Mouse (Mus musculus) left cerebral cortex, adult 8-10 months (tissue): ENCODE measurements around the gene Fam189a1. TPM values are rescaled to one million over a fixed set of nuclear protein-coding genes. Genes with fewer than 3 reads are reported as not detected.
A peak's percentile ranks its signal among the peaks of the same experiment; 100 is the strongest.

Experiments used
- DNase-seq, 2 experiments: peaks; one replicate each; pipeline ENCODE4 v3.0.0; 2022; ENCODE audit warnings: low spot score in 2 of 2
- total RNA-seq, 4 experiments: library from RNA; stranded (reverse); gene quantifications; 2 replicates each; pipeline ENCODE4 v1.2.4; 2022

The Fam189a1 gene
- total RNA-seq, 4 experiments from 2014 or later = 43.0 to 54.1 (median 47.7) TPM

DNA sequence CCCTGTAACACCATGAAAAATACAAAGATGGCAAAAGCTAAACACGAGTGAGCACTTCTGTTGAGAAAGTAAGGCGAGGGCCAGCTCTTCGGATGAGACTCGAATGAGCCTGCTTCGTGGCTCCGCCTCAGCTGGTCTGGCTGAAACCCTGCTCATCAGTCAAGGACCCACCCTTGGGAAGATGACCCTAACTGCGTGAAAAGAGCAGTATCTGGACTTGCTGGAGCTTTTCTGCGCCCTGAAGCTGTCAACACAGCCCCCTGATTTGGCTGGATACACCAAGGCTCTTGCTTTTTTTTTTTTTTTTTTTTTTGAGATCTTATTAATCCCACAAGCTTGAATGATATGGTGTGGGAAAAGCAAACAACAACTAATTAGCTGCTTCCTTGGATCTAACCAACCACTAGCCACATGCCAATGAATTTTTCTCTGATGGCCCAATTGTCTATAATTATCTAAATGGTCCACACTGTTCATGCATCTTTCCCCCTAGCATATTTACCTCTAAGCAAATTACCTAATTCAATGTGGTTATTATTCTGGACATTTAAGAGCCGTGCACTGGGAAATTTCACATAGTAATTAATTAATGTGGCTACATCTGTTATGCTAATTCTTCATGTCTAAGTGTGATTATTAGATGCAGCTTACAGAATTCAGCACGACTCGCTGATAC lies 272.0 kb downstream of the Fam189a1 start:
- DNase-seq = no peak

DNA sequence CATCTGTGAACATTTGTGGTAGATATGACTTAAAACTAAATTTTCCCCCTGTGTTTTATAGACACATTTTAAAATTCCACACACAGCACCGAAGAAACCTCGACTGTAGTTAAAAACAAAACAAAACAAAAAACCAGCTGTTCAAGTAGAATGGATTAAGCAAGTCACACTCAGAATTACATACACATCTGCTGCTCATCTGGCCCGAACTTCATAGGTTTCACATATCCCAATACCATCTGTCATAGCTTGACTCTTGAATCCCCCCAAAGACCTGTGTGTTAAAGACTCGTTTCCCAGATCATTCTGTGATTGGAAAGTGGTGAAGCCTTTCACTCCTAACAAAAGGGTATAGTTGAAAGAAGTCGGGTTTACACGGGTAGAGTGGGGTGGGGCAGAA lies 274.1 kb downstream of the Fam189a1 start:
- no peak for DNase-seq

DNA sequence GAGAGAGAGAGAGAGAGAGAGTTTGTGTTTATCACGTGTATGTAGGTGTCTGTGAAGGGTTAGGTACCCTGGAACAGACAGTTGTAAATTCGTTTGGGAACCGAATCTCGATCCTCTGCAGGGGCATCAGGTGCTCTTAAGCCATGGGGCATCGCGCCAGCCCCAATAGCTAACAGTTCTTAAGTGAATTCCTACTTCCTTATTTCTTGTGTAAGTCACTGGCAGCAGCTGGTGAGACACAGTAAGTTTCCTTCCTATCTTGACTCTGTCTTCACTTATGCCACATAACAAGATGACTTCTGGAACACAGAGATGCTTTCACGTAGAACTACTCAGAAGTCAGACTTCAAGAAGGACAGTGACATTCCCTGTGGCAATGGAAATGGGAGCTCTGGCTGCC lies 275.0 kb downstream of the Fam189a1 start:
- DNase-seq = no peak

DNA sequence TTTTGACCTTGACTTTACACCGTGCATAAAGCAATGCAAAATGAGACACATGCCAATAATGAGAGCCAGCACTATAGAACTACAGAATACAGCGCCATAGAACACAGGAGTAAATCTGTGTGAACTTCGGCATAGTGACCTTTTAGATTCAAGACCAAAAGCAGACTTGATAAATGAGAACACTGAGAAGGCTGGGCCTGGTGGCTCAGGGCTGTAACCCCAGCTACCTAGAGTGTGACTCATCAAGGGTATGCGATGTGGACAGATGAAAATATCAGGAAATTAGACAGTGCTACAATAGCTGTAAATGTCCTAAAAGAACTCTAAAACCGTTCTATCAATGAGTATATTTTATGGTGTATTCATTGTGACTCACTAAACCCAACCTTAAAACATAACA lies 276.0 kb downstream of the Fam189a1 start:
- no peak for DNase-seq

DNA sequence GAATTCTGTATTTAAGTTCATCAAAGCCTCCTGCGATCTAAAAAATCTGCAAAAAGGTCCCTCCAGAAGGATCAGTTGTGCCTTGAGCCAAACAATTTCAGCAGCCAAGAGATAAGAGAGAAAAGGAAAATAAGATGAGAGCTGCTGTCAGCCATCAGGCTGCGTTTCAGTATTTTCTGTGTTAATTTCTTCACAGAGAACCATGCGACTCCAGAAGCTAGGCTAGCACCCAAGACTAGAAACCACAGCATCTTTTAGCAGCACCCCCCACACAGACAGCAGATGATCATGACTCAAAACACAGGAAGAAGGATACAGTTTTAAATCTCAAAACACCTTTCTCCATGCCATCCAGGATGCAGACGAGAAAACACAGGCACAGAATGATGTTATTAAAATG lies 281.4 kb downstream of the Fam189a1 start:
- peak in 1 of 2 experiments; percentile 49 for DNase-seq

DNA sequence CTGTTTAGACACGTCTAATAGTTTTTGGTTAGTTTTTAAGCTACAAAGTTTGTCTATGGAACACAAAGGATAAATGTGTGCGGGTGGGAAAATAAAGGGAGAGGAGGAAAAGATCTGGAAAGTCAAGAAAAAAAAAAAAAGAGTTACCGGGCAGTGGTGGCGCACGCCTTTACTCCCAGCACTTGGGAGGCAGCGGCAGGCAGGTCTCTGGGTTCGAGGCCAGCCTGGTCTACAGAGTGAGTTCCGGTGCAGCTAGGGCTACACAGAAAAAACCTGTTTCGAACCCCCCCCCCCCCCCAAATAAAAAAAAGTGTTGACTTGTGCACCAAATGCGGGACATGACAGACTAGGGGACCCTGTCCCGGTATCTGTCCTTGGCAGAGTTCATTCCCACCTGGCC lies 283.1 kb downstream of the Fam189a1 start:
- no peak for DNase-seq

DNA sequence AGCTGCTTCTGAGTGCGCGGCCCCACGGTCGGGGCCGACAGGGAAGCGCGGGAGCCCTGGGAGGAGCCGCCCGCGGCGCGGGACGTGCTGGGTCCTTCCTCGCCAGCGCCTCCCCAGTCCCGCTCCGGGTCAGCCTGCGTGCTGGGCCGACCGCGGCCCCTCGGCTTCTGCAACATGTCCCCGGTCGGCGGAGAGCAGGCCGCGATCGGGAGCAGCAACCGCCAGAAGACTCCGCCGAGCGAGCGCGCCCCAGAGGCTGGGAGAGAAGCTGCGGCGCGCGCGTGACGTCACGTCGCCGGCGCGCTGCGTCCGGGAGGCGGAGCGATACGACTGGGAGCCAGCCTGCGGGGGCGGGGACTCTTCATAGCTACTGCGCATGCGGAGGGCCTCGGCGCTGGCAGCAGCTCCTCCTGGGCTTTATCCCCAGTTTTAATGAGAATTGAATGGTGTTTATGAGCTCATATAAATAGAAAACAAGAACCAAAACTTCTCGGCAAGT lies 283.6 kb downstream of the Fam189a1 start, which contains the start of gene Nsmce3:
TSS of gene Nsmce3 (minus strand) at position 255 of the 499 bp plus-strand sequence.
- peak; percentile 88 to 95 for DNase-seq

DNA sequence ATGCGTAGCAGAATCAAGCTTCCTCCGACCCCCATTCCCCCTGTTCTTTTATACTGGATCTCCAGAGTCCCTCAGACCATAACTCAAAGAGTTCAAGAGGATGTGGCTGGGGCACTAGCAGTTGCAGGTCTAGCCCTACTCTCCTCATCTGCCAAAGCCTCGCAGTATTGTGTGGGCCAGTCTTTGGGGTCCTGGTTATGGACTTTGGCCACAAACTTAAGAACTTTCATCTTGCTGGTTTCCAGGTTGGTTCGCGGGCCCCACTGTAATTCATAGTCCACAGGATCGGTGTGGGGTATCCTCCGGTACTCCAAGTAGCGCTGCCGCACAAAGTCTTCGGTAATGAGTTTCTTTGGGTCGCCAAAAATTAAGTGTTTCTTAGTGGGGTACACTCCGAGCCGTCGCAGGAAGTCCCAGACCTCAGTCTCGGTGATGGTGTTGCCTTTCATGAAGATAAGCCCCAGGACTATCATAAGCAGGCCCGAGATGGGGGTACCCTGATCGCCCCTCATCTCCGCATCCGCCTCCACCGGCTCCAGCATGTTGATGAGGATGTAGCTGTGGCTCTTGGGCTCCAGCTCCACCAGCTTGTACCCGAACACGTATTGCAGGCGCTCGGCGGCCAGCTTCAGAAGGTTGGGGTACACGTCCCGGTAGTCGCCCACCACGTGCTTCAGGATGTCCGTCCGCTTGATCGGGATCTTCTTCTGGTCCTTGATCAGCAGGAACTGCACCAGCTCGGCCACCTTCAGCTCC lies 284.2 kb downstream of the Fam189a1 start:
- no peak for DNase-seq

DNA sequence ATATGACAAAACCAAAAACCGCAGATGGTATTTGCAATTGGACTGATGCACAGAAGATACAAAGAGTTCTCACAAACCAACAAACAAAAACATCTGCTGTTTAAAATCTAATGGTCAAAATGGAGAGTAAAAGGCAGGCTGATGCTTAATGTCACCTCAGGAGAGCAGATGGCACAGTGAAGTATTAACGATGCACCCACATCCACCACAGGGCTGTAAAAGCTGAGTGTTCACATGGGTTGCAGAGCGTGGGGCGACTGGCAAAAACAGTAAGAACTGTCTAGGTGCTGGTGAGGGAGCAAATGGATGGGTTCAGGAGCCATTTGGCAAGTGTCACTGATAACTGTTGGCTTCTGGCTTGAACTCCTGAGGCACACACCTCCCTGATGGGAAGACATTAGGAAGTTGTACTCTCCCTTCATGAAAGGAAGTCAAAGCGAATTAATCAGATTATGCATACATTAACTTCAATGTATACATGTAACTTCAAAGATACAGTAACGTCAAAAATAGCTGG lies 286.8 kb downstream of the Fam189a1 start:
- DNase-seq = no peak

DNA sequence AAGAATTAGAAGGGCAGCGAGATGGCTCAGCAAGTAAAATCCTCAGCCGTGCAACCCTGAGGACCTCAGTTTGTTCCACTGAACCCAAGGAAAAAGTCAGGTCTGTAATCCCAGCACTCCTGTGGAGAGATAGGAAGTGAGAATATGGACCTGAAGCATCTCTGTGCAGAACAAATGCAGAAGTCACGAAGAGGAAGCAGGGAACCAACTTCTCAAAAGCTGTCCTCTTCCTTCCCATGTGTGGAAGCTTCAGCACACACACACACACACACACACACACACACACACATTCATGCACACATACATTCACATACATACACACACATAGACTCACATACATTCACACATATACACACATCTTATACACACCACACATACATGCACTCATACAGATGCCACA lies 292.8 kb downstream of the Fam189a1 start:
- no peak for DNase-seq

DNA sequence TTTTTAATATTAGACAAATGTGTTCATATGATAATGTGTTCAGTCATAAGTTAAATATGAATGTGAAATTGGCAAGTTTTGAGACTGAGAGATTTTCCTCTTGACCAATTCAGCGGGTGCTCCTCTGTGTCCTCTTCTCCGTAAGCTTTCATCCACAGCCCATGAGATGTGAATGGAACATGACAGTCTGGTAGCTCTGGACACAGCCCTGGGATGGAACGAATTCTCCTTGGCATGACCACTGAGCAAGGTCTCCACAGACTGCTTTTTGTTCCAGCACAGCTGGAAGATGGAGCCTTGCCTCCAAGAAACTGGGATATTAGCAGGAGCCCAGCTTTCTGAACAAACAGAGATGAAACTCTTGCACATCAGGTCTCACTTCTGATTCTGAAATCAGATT lies 293.4 kb downstream of the Fam189a1 start:
- no peak for DNase-seq

DNA sequence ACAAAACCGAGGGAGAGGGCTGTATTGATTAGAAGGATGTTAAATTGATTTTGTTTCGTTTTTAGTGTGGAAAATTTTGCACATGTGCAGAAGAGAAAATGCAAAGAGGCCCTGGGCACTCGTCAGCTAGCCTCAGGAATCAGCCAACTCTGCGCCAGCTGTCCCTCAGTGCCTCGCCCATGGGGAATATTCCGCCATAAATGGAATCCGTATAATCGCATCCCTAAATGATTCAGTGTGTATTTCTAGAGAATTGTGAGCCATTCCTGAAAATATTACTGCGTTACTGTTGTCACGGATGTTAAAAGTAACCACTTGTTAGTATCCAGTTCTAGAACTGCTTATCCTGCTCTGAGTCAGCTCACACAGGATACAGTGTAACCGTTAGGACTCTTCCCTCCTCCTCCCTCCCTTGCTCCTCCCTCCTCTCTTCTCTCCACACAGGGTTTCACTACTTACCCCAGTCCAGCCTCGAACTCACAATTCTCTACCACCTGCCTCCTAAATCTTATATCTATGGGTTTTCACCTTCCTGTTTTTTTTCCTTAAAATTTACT lies 299.8 kb downstream of the Fam189a1 start:
- DNase-seq = no peak

DNA sequence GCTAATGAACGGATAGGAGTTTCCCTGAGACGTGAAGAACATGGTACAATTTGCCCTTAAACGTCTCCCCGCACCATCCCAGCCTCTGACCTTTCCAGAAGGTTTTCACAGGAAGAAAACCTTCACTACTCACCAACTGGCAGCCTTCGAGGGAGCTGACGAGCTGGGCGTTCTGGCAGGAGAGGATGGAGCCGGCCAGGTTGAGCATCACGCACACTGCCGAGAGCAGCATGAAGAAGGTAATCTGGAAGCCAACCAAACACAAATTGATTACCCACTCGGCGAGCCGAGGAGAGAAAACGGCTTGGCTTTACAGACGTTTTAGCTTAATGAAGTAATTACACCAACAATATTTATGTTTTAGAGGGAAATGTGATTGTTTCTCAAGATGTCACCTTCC lies 300.4 kb downstream of the Fam189a1 start:
- no peak for DNase-seq

DNA sequence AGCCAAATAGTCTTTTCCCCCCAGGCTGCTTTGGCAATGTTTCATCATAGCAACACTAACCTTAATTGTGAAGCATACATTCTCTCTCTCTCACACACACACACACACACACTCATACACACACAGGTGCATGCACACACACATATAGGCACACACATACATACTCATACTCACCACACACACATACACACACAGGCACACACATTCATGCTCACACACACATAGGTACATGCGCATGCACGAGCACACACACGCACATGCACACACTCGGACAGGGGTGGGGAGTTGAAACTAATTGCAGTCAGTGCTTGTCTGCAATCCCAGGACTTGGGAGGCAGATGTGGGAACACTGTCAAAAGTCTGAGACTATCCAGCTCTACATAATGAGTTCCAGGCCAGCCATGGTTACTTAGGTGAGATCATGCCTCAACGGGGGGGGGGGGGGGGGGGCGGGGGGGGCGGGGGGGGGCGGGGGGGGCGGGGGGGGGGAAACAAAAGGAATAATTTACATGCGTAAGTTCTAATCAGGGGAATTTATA lies 300.9 kb downstream of the Fam189a1 start:
- DNase-seq = no peak

DNA sequence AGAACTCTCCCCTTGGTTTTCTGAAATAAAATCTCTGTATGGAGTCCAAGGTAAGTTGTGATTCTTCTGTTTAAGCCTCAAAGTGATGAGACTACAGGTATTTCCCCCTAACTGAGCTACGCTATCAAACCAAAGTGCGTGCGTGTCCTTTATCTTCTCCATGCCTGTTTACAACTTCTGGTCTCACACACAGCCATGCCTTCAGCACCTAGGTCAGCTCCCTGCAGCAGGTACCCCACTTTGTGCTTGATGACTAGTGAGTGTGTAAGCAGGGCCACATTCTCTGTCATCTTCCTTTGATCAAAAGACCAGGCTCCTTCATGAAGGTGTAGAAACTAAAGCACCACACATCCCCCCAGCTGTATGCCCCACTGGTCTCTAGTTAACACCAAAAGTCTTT lies 305.6 kb downstream of the Fam189a1 start:
- no peak for DNase-seq

DNA sequence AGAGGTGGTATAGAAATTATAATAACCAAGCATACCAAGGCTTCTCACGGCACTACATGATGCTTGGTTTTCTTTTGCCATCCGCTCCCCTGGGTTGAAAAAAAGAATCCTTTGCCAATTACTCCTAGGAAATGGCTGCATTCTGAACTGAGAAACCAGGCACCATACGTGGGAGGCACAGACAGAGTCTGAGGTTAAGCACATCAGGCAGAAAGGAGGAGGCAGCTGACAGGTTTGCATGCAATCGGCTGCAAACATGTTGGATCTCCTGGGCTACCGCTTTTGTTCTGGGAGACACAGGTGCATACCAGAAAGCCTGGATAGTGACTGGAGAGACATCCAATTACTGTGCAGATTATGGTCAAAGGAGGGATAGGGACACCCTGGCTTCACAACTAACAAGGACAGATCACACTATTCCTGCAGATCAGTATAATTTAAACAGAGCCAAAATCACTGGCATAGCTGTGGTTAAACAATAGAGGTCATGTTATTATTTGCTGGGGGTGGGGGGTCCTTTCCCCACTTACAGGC lies 308.9 kb downstream of the Fam189a1 start:
- no peak for DNase-seq

DNA sequence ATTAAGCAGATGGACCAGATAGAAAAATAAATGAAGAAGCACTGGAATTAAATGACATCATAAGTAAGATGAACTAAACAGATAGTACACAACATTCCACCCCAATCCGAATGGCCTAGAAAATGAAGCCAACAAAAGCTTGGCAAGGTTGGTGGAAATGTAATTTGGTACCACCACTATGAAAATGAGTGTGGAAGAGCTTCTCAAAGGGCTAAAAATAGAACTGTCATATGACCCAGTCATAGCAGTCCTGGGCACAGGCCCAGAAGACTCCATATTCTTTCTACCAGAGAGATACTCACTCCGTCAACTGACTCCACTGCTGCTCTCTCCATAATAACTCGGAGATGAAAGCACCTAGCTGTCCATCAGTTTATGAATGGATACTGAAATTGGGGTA lies 310.3 kb downstream of the Fam189a1 start:
- no peak for DNase-seq

DNA sequence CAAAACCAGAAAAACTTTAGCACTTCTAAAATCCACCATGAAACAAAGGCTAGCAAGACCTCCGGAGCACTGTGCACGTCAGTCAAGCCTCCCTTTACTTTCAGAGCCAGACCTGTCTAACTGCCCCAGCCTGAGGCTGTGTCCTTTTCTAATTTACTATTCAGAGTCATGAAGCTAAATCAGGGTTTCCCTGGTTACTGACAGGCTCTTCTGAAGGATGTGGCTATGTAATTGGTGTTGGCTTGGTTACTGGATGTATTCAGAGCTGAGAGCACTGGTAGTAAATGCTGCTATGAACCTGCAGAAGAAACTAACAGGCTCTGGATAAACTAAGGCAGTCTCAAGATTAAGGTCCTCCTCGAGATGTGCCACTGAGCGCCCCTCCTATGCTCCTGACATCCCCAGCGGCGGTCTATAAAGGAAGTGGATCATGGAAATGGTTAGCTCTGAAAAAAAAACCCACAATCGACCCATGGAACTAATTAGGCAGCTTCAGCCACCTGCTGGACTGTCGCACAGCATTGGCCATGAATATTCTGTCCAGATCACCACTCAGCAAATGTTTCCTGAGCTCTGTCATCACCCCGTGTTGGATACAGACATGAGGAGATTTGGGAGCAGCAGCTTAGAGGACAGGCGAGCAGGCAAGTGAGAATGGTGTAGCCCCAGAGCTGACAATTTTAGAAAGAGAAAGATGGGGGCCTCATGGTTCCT lies 315.3 kb downstream of the Fam189a1 start:
- DNase-seq = no peak

DNA sequence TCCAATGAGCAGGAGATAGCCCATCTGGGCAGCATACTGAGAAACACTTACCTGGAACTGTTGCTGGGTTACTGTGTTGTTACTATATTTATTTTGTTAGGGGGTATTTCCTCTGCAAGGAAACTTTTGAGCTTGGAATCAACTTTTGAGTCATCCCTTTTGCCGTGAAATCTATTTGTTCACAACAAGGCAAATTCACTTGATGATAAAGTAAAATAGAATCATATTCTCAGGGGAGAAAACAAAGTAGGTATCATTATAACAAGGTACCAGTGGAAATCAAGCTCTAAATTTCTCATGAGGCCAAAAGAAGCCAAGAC lies 315.8 kb downstream of the Fam189a1 start:
- DNase-seq = no peak

DNA sequence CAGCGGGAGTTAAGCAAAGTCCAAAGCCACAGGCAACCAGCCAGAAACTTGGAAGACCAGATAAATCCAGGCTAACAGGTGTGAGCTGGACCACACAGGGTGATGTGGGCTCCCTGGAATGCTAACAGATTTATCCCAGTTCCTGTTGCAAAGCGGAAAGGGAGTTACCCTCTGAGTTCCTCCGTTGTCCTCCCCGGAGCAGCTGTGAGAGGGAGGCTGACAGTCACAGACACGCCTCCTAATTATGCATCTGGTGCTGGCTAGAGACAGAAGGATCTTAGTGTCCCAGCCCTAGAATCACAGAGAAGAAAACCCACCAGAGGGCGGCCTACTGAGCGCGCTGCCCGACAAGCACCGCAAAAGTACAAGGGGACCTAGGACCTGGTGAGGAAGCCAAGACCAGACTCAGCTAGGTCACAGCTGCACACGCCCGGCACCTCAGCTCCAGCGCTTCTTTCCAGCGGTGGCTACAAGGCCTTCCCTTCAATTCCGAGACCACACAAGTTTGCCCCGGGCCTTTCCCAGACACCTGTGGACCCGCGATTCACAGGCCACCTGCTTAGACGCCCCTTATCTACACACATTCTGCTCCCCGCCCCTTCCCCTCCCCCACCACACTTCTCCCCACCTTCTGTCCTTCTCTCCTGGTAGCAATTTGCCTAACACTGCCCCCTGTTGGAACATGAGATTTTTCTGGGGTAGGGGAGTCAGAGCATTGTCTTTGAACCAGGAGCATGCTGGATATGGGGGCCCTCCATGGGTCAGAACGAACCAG lies 316.4 kb downstream of the Fam189a1 start:
- DNase-seq = peak in 1 of 2 experiments; percentile 49
